Mouse (Mus musculus) G1E (cell line): ENCODE data around the gene Tk1.

ENCODE experiments used
- CTCF ChIP-seq: IDR thresholded peaks from 2 replicates; pipeline ENCODE4 v1.5.1; 2012; ENCODE audit warnings: low read depth, low read length, inconsistent platforms, mixed read lengths
- GATA1 ChIP-seq: IDR thresholded peaks from 2 replicates; pipeline ENCODE4 v1.6.1; 2012; ENCODE audit warnings: borderline replicate concordance, low read length, inconsistent platforms, mixed read lengths
- GATA2 ChIP-seq: IDR thresholded peaks from 2 replicates; pipeline ENCODE4 v1.6.1; 2012; ENCODE audit warnings: low read depth, low read length, inconsistent platforms, borderline replicate concordance
- POLR2AphosphoS5 ChIP-seq: IDR thresholded peaks from 2 replicates; pipeline ENCODE4 v1.6.1; 2012; ENCODE audit warnings: low read depth, low read length, inconsistent platforms; ENCODE audit not compliant: insufficient replicate concordance
- TAL1 ChIP-seq: conservative IDR thresholded peaks from 2 replicates; pipeline ENCODE4 v1.6.1; 2012; ENCODE audit warnings: low read depth, low read length, inconsistent platforms, mixed read lengths

DNA sequence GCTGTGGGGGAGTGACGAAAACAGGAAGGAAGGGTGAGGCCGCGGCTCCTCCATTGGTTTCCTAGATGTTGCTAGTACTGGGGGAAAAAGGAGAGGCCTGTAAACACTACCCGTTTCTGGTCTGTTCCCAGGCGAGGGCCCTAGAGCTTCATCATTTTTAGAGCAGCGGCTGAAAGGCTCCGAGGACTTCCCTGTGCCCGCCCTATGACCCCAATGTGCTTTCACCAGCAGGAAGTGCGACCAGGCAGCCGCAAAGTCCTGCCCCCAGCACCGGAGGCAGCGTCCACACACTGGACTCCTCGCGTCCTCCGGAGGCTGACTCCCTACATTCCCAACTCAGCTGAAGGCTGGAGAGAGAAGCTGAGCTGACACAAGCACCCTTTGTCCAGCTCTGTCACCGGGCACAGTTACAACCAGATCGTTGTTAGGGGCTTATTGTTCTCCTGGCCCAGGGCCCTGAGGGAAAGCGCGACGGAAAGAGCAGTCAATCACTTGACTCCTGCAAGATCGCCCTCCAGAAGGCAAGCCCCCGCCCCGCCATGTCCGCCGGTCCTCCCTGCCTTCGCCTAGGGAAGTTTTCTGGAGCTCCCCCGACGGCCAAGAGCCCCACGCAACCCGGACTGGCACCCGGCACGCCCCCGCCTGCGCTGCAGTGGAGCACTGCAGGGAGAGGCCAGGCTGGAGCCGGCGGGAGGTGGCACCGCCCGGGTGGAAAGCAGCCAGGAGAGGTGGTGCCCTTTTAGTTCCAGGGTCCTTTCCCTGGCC lies 46.3 kb downstream of the Tk1 start:
- TF ChIP-seq CTCF (no peak), TAL1 (no peak), GATA1 (no peak), GATA2 (no peak), POLR2AphosphoS5 (no peak)
